Mouse (Mus musculus) kidney, embryonic 16.5 days (tissue): ENCODE data around the gene Igsf21. TPM values are rescaled to one million over a fixed set of nuclear protein-coding genes. Genes with fewer than 3 reads are reported as not detected.
A peak's percentile ranks its signal among the peaks of the same experiment; 100 is the strongest.

ENCODE experiments used
- ATAC-seq: fragments of 200-750 bp; cut with Nextera tagmentation; 2 replicates; pipeline ENCODE4 v1.8.0; 2017; ENCODE audit warnings: moderate TSS enrichment; ENCODE audit not compliant: low FRiP score, low TSS enrichment
- H3K27ac ChIP-seq: fragments of 300-500 bp; sonication (generic); 2 replicates; pipeline ENCODE4 v1.5.1; 2014; ENCODE audit warnings: low read length
- H3K27me3 ChIP-seq: fragments of 300-500 bp; sonication (generic); 2 replicates; pipeline ENCODE4 v1.6.1; 2014; ENCODE audit warnings: low read length, control low read depth, mixed read lengths; ENCODE audit not compliant: insufficient read depth
- H3K36me3 ChIP-seq: fragments of 300-500 bp; sonication (generic); 2 replicates; pipeline ENCODE4 v1.6.1; 2014; ENCODE audit warnings: low read length, control low read depth, mixed read lengths; ENCODE audit not compliant: insufficient read depth
- H3K4me1 ChIP-seq: fragments of 300-500 bp; sonication (generic); 2 replicates; pipeline ENCODE4 v1.6.1; 2014; ENCODE audit warnings: low read length, control low read depth, mixed read lengths; ENCODE audit not compliant: insufficient read depth
- H3K4me2 ChIP-seq: fragments of 300-500 bp; sonication (generic); replicated peaks from 2 replicates; pipeline ENCODE4 v1.6.1; 2014; ENCODE audit warnings: low read depth, low read length
- H3K4me3 ChIP-seq: fragments of 300-500 bp; sonication (generic); 2 replicates; pipeline ENCODE4 v1.5.1; 2014; ENCODE audit warnings: mild to moderate bottlenecking, low read length
- H3K9ac ChIP-seq: fragments of 300-500 bp; sonication (generic); replicated peaks from 2 replicates; pipeline ENCODE4 v1.6.1; 2014; ENCODE audit warnings: low read length
- H3K9me3 ChIP-seq: fragments of 300-500 bp; sonication (generic); 2 replicates; pipeline ENCODE4 v1.6.1; 2016; ENCODE audit warnings: low read length, control low read depth
- WGBS: fragments of 180-500 bp; shearing (Covaris S2); extraction: QIAGEN DNeasy Blood & Tissue Kit; methylation state at CpG from one replicate; pipeline ENCODE4 v1.1.7; 2014; 5-methylcytosine and 5-hydroxymethylcytosine counted together
- polyA plus RNA-seq: library from polyadenylated mRNA; unstranded; fragments of >200 nt; fragmentation: Nextera tagmentation; extraction: Ambion mirVana; gene quantifications from 2 replicates; pipeline ENCODE4 v1.2.1, GENCODE M21; 2015

Gene Igsf21
- polyA plus RNA-seq, 1 experiment from 2014 or later = 1.5 TPM

DNA sequence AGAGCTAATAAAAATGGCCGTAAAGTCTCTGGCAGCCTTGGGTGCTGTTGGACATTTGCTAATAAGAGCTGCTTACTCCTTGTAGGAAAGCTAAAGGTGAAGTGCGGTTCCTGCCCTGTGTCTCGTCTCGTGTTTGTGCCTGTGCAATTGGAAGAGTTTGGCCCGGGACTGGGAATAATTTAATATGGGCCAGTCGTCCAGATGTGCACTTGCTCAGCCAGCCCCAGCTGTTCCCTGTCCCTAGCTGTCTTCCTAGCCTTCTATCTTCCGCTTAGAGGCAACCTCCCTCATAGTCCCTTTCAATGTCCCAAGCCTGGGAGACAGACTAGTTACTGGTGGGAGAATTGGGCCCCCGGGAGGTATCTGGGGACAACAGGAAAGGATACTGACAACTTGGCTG lies 169.0 kb downstream of the Igsf21 start:
- no peaks in the 10 kb centered on the region for H3K9me3 ChIP-seq
- ATAC-seq = no peak
- no peak overlapping the region for H3K27ac ChIP-seq
- H3K4me2 ChIP-seq = no peak overlapping the region
- H3K36me3 ChIP-seq = no peaks in the 10 kb centered on the region
- H3K4me3 ChIP-seq = no peak overlapping the region
- H3K4me1 ChIP-seq = no peaks in the 10 kb centered on the region
- no peak overlapping the region for H3K9ac ChIP-seq
- H3K27me3 ChIP-seq = peaks cover 8% of the 10 kb centered on the region; the same call in 1 of the 2 replicates
- 47% methylated on average over 8 of the region's 8 CpGs for WGBS

DNA sequence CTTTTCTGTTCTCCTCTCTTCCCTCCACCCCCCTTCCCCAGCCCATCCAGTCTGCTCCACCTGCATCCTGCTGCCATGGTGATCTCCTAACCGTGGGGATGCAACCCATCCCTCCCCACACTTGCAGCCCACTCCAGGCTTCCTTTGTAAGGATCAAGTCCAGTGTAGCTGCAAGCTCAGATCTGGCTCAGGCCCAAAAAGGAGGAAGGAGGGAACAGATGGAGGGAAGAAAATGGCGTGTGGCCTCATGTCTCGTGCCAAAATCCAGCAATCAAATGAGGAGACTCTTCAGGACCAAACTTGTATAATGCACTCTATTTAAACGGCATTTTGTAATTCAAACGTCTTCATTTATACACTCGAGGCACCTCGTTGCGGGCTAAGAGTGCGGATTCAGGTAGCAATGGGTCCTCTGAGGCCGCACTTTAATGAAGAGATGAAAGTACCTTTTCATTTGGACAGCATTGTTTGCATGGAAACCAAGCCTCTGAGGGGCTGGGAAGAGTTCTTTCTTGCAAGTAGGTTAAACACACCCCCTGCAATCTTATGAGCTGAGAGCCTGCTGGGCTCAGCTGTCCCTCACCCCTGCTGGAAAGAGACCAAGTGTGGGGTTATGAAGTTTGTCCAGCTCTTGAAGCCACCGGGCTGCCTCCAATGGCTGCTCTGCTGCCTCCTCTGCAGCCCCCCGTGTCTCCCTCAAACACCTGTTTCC lies 169.6 kb downstream of the Igsf21 start:
- Histone ChIP-seq H3K4me3 (no peak overlapping the region), H3K4me2 (no peak overlapping the region)
- WGBS = 67% methylated on average over 12 of the region's 12 CpGs

DNA sequence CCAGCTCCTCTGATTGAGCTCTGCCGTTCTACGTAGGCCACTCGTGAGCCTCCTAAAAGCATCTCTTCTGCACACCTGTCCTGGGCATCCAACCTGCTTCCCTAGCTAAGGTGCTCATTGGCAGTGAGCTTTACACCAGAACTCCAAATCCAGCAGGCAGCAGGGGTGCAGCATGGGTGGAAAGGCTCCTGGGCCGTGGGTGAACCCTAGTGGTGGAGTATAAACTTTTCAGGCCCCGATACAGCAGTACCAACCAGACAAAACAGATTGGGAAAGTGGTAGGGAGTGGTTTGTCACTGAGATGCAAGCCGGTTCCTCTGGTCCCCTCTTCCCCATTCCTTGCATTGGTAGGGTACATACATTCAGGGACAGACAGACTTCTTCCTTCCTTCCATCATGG lies 170.2 kb downstream of the Igsf21 start:
- H3K36me3 ChIP-seq = no peaks in the 10 kb centered on the region
- H3K4me3 ChIP-seq = no peak overlapping the region
- 78% methylated on average over 6 of the region's 6 CpGs for WGBS
- no peaks in the 10 kb centered on the region for H3K4me1 ChIP-seq
- no peak for ATAC-seq
- H3K4me2 ChIP-seq = no peak overlapping the region
- H3K27ac ChIP-seq = no peak overlapping the region
- peaks cover 19% of the 10 kb centered on the region; the same call in 1 of the 2 replicates for H3K27me3 ChIP-seq
- no peak overlapping the region for H3K9ac ChIP-seq
- no peaks in the 10 kb centered on the region for H3K9me3 ChIP-seq

More for the DNA sequence above, 169.6 kb downstream of the Igsf21 start:
- no peak overlapping the region for H3K9ac ChIP-seq
- H3K27me3 ChIP-seq = peaks cover 14% of the 10 kb centered on the region; the same call in 1 of the 2 replicates
- no peak for ATAC-seq
- no peaks in the 10 kb centered on the region for H3K4me1 ChIP-seq
- no peaks in the 10 kb centered on the region for H3K36me3 ChIP-seq
- H3K27ac ChIP-seq = no peak overlapping the region
- no peaks in the 10 kb centered on the region for H3K9me3 ChIP-seq

DNA sequence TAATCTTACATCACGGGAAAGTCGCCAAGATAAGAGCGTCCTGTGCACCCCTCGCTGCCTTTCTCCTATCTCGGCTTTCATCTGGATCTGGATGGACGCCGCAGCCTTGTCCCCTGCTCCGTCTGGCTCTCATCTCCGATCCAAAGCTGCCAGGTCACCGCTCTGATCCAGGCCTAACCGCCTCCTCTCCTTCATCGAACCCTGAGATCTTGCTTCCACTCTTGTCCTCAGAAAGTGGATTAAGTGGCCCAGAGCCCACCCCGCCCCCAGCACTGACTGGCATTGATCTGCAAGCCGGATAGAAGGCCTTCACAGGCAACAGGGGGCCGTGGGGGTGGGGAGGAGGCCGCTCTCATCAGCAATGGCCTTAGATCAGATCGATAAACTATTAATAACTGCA lies 175.5 kb downstream of the Igsf21 start:
- no peak overlapping the region for H3K4me3 ChIP-seq
- H3K4me2 ChIP-seq = no peak overlapping the region
- H3K36me3 ChIP-seq = no peaks in the 10 kb centered on the region
- no peak overlapping the region for H3K9ac ChIP-seq
- WGBS = 31% methylated on average over 17 of the region's 17 CpGs
- no peaks in the 10 kb centered on the region for H3K4me1 ChIP-seq
- peaks cover 38% of the 10 kb centered on the region for H3K27me3 ChIP-seq
- ATAC-seq = no peak
- no peak overlapping the region for H3K27ac ChIP-seq
- peaks cover 11% of the 10 kb centered on the region; the same call in 1 of the 2 replicates for H3K9me3 ChIP-seq

DNA sequence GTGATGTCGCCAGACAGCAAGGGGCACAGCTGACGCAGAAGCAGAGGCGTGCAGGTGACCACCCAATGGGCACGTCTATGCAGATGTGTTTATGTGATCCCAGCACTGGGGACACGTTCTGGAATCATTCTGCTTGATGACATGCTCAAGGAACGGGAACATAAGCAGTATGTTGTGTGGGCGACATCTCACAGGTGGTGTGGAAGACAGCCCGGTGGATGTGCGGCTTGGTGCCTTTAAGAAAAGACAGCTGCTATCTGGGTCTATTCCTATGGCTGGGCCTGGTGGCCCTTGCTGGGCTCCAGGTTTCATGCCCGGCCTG lies 176.3 kb downstream of the Igsf21 start:
- Histone ChIP-seq H3K4me1 (no peaks in the 10 kb centered on the region), H3K4me2 (no peak overlapping the region), H3K27me3 (peaks cover 38% of the 10 kb centered on the region), H3K36me3 (no peaks in the 10 kb centered on the region), H3K9me3 (peaks cover 11% of the 10 kb centered on the region; the same call in 1 of the 2 replicates), H3K9ac (no peak overlapping the region), H3K4me3 (no peak overlapping the region), H3K27ac (no peak overlapping the region)
- no peak for ATAC-seq
- 30% methylated on average over 10 of the region's 10 CpGs for WGBS

DNA sequence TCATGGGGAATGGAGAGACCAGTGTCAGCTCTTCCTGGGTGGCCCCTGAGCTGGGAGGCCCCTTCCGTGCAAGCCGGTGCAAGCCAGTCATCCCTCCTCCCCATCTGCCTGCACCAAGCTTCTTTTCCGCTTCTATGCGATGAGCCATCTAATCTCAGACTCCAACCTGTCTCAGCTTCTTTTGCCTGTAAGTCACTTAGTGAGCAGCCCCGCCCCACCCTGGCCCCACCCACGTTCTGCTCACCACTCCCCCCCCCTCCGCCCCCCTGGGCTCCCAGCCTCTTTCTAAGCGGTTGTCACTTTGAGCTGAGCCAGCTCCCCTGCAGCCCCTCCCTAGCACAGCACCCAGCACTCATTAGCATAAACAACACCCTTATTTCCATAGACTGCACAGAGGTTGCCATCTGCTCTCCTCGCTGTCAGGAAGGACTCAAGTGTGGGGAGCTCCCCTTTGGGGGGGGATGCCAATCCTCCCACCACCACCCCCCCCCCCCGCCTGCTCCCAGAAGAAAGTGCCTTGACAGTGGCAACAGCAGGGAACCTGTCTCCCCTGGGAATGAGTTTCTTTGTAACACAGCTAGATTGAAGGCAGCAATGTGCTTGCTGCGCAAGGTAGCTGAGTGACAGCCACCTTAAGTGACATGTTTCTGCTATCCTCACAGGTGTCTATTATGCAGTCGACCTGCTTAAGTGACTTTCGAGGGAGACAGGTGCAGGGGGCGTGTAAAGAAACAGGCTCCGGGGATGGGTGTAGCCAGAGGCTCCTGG lies 176.8 kb downstream of the Igsf21 start:
- Histone ChIP-seq H3K9me3 (peaks cover 11% of the 10 kb centered on the region; the same call in 1 of the 2 replicates), H3K27ac (no peak overlapping the region), H3K9ac (no peak overlapping the region), H3K27me3 (peaks cover 38% of the 10 kb centered on the region), H3K4me2 (no peak overlapping the region), H3K36me3 (no peaks in the 10 kb centered on the region), H3K4me3 (no peak overlapping the region), H3K4me1 (no peaks in the 10 kb centered on the region)
- WGBS = 9% methylated on average over 15 of the region's 15 CpGs
- ATAC-seq = peak; percentile 49

DNA sequence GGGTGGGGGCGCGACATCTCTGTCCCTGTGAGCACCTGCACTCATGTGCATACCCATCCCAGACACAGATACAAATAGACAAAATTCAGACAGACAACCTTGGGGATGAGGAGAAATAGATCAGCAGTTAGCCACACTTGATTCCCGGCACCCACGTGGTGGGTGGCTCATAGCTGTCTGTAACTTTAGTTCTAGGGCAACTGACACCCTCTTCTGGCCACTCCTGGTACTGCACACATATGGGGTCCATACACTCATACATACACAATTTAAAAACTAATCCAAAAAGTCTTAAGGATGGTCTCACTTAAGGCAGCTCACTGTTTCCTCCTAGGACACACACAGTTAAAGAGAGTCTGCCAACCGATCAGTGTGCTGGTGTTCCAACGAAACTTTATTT lies 178.1 kb downstream of the Igsf21 start:
- Histone ChIP-seq H3K4me1 (peaks cover 3% of the 10 kb centered on the region; the same call in 1 of the 2 replicates), H3K36me3 (no peaks in the 10 kb centered on the region), H3K4me2 (no peak overlapping the region), H3K4me3 (no peak overlapping the region), H3K9me3 (peaks cover 11% of the 10 kb centered on the region; the same call in 1 of the 2 replicates), H3K9ac (no peak overlapping the region), H3K27ac (no peak overlapping the region), H3K27me3 (peaks cover 37% of the 10 kb centered on the region)
- no peak for ATAC-seq
- WGBS = 92% methylated on average over 6 of the region's 6 CpGs

DNA sequence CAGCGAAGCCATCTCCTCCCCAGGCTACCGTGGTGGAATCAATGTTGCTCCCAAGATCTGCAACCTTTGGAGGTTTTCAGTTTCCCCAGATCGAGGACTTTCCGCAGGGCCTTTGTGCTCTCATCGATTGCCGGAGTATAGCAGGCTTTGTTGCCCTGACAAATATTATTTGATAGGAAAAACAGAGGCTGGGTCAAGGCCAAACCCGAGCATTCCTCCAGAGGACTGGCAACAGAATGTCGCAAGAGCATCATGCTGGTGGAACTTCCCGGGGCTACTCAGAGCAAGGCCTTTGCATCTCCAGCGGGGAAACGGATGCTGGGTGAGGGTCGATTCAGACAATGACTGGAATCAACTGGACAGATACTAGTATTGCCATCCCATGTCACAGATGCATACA lies 180.6 kb downstream of the Igsf21 start:
- H3K36me3 ChIP-seq = no peaks in the 10 kb centered on the region
- no peak overlapping the region for H3K9ac ChIP-seq
- no peak overlapping the region for H3K4me2 ChIP-seq
- H3K27me3 ChIP-seq = peaks cover 21% of the 10 kb centered on the region
- WGBS = 92% methylated on average over 12 of the region's 12 CpGs
- ATAC-seq = no peak
- H3K9me3 ChIP-seq = peaks cover 11% of the 10 kb centered on the region; the same call in 1 of the 2 replicates
- no peak overlapping the region for H3K27ac ChIP-seq
- peaks cover 7% of the 10 kb centered on the region; the same call in 1 of the 2 replicates for H3K4me1 ChIP-seq
- H3K4me3 ChIP-seq = no peak overlapping the region

DNA sequence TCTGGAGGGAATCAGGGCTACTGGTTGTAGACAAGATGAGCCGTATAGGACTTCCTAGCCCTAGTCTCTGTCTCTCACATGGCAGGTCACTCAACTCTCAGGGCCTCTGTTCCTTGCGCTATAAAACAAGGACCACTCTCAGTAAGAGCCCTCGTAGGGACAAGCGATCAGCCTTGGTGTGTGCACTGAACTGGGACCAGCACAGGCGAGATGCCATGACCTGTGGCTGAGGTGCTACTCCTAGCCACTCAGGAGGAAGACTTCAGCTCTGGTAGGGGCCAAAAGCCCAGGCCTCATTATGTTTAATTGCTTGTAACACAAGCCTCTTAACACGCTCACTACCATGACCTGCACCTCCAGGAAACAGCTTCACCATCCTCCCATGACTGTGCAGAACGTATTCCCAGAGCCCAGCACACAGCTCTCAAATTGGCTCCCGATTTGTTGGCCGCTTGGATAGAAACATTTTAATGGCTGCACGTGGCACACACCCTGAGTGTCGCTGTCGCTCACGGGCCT lies 183.4 kb downstream of the Igsf21 start:
- Histone ChIP-seq H3K9ac (no peak overlapping the region), H3K9me3 (peaks cover 6% of the 10 kb centered on the region; the same call in 1 of the 2 replicates), H3K36me3 (no peaks in the 10 kb centered on the region), H3K27ac (no peak overlapping the region), H3K4me3 (no peak overlapping the region), H3K4me2 (no peak overlapping the region), H3K4me1 (peaks cover 7% of the 10 kb centered on the region; the same call in 1 of the 2 replicates), H3K27me3 (peaks cover 8% of the 10 kb centered on the region)
- 22% methylated on average over 13 of the region's 13 CpGs for WGBS
- ATAC-seq = peak; percentile 70; the same call in 1 of the 2 replicates
